Mouse (Mus musculus): ENCODE measurements around the gene Gnl3l. TPM values are rescaled to one million over a fixed set of nuclear protein-coding genes. Genes with fewer than 3 reads are reported as not detected.

Gnl3l gene
- total RNA-seq, 2 experiments from 2014 or later, result 53.7 to 54.2 TPM

DNA sequence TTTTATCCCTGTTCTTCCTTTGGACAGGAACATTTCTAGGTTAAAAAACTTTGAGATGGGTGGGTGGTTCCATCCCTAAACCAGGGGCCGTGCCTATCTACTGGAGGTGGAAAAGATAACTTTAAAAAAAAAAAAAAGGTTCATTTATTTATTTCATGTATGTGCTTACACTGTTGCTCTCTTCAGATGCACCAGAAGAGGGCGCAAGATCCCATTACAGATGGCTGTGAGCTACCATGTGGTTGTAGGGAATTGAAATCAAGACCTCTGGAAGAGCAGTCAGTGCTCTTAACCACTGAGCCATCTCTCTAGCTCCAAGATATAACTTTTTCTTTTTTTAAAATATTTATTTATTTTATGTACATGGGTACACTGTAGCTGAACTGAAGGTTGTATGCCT lies 54.1 kb downstream of the Gnl3l start:
- ATAC-seq (replicated peaks; ENCODE audit: low FRiP score, low TSS enrichment, poor library complexity, severe bottlenecking), result no peak

DNA sequence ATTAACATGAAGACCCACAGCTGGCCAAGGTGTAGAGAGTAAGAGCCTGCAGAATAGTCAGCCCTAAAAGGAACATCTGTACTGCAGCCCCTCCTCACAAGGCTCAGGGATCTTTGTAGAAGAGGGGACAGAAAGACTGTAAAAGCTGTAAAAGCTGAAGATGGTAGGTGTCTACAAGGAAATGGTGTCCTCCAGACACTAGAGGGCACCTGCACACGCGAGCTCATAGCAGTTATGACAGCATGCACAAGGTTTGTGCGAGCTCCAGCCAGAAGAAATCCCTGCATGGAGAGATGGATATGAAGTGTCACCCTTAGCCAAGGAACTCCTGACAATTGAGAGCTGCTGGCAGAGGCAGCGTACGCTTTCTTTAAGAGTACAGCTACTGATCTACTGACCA lies 56.4 kb downstream of the Gnl3l start:
- 0 out of 2 replicates have a peak, but pooled peaks have one; percentile 34 for ATAC-seq (replicated peaks; ENCODE audit: low FRiP score, low TSS enrichment, poor library complexity, severe bottlenecking)

DNA sequence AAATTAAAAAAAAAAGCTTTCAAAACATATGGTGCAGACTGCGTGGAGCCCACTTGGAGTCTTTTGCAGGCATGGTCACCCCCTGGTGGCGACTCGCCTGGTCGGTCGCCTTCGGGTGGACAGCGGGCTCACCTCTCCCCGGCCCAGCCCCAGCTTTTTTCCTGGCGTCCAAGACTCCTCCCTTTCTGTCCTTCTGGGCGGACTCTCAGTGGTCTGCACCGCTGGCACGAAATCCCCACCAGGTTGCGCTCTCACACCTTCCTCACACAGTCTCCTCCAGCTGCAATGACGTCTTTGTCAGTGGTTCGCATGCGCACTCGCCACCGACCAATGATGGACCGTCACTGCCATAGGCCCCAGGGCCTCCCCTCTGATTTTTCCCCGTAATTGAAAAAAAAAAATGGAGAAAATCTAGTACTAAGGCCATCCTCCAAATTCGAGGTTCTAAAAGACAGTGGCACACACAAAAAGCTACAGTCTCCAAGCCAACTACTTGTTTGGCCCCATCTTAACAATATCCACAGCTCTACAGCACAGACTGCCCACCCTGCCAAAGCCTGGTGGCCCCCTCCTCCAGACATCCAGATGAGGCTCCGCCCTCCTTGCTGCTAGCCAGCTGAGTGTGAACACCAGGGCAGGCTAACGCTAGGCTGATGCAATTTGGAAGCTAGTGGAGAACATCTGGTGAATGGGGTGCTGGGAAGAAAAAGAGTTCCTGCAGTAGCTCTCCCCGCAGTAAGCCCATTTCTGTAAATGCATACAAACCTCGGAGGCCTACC lies 60.4 kb downstream of the Gnl3l start:
- ATAC-seq (replicated peaks; ENCODE audit: low FRiP score, low TSS enrichment, poor library complexity, severe bottlenecking), result peak; percentile 99

DNA sequence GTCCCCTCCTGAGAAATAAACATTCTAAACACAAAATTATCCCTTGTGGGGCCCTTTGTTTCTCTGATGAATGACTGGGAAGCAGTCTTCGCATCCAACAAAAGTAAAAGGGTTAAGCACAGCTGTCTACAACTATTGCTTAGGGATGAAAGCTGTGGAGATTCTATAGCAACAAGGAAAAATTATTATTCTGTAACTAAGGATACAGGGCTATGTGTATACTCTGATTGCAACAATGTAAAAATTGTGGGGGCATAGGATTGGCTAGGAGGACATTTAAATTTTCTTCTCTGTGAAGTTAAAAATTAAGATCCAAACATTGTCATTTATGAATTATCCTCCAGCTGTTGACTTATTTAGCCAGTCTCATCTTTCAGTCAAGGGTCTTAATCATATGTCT lies 61.1 kb downstream of the Gnl3l start:
- no peak for ATAC-seq (replicated peaks; ENCODE audit: low FRiP score, low TSS enrichment, poor library complexity, severe bottlenecking)

DNA sequence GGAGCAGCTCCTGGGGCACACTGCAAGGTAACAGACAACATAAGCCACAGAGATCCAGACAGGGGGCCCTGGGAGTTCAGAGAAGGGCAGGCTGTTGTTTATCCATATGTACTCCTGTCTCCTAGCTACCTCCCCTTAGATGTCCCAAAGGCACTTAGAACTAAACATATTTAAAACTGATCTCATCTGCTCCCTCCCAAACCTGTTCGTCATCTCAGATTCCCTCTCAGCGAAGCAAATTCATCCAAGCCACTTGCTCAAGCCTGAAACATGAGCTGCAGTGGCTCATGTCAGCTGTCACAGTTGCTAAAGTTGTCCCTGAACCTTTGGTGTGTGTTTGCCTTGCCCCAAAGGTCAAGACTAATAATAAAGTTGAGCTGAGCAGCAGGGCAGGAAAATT lies 61.7 kb downstream of the Gnl3l start:
- no peak for ATAC-seq (replicated peaks; ENCODE audit: low FRiP score, low TSS enrichment, poor library complexity, severe bottlenecking)

DNA sequence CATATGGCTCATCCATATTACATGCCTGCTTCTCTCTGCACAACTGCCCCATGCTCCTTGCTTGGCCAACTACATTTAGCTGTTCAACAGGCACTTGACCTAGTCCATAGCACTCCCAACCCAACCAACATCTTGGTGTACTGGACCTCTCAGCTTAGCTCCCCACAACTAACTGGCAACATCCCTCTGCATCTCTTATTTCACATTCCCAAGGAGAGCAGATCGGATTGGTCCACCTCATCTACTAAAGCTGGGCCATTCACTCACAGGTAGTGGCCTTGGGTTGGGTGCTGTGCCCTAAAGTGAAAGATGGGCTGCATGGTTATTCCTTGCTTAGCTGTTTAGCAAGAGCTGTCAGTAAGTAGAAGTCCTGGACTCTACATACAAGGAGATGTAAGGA lies 62.4 kb downstream of the Gnl3l start:
- ATAC-seq (replicated peaks; ENCODE audit: low FRiP score, low TSS enrichment, poor library complexity, severe bottlenecking), result no peak

Other genes with a start within 250 kb of the Gnl3l start
- 1.1 TPM in 1 of 2 replicates, not detected in the other for gene Maged2, start 203.0 kb downstream of the Gnl3l start, total RNA-seq (2014; fragmentation: Nextera tagmentation)
- gene Maged2, start 203.0 kb downstream of the Gnl3l start, total RNA-seq (2017), result 0.38 and 3.3 TPM in 2 replicates
- 0.77 and 2.9 TPM in 2 replicates for gene Fgd1, start 28.8 kb upstream of the Gnl3l start, total RNA-seq (2014; fragmentation: Nextera tagmentation)
- 0.23 and 2.8 TPM in 2 replicates for gene Fgd1, start 28.8 kb upstream of the Gnl3l start, total RNA-seq (2017)
- gene Tsr2, start 79.2 kb upstream of the Gnl3l start, total RNA-seq (2014; fragmentation: Nextera tagmentation), result 22.3 and 55.6 TPM in 2 replicates
- 41.6 and 61.8 TPM in 2 replicates for gene Tsr2, start 79.2 kb upstream of the Gnl3l start, total RNA-seq (2017)
- not detected in 2 replicates for gene Wnk3, start 180.8 kb upstream of the Gnl3l start, total RNA-seq (2014; fragmentation: Nextera tagmentation)
- gene Wnk3, start 180.8 kb upstream of the Gnl3l start, total RNA-seq (2017), result not detected in 2 replicates